ENCODE assay signal across 26 mouse cellular contexts in the genomic region with DNA sequence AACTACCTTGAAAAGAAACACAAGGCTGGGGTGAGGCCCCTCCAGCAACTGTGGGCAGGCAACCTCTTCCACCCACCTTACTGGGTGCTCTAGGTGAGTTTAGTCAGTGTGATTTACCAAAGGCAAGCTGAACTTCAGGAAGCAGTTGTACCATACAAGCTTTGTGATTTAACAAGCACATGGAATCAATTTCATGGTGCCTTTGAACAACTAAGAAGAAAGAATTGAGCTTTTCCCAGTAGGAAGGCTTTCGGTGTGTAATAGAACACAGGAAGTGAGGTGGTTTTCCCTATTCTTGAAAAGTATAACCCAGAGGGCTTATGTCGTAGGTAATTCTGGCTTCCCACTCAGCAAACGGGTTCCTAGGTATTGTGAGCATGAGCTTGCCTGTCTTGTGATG.
DNase-seq lines count a peak whose midpoint lies in the region; ATAC-seq lines count a peak whose summit lies in the region.
"Had no signal": no experiment of that assay in that cellular context is flagged by ENCODE, and none has a peak within 500 bp of the region (broad histone marks: within the 10 kb centered on the region; RNA-seq: fewer than 3 reads in every experiment).

No protein-coding gene starts in this region.

- ATAC-seq in midbrain, embryonic 11.5 days (ENCODE audit: low FRiP score) = no peak
- no peak for ATAC-seq in midbrain, embryonic 13.5 days
- no peak for ATAC-seq in limb, embryonic 12.5 days (ENCODE audit: insufficient number of reproducible peaks, insufficient read depth, low FRiP score, low TSS enrichment, low read depth)
- ATAC-seq: forebrain, embryonic 13.5 days; forebrain, embryonic 16.5 days; hindbrain, postnatal 0 days; intestine, postnatal 0 days; Patski had no signal

- no peak overlapping the region for H3K27ac ChIP-seq in midbrain, embryonic 11.5 days (ENCODE audit: low read depth, low read length)
- no peak overlapping the region for H3K27ac ChIP-seq in midbrain, embryonic 13.5 days
- peak overlapping the region; percentile 69 for H3K27ac ChIP-seq in limb, embryonic 12.5 days
- H3K27ac ChIP-seq: embryonic facial prominence, embryonic 12.5 days; forebrain, embryonic 13.5 days; gastrocnemius, adult 2 months; heart, embryonic 15.5 days; hindbrain, embryonic 14.5 days; hindbrain, postnatal 0 days had no signal

- no peak overlapping the region for H3K9ac ChIP-seq in midbrain, embryonic 11.5 days (ENCODE audit: low read length)
- no peak overlapping the region for H3K9ac ChIP-seq in midbrain, embryonic 13.5 days (replicated peaks)
- H3K9ac ChIP-seq in limb, embryonic 12.5 days (replicated peaks) = no peak overlapping the region
- H3K9ac ChIP-seq: embryonic facial prominence, embryonic 12.5 days; forebrain, embryonic 13.5 days; heart, embryonic 12.5 days; heart, embryonic 15.5 days; hindbrain, embryonic 14.5 days had no signal

- no peak overlapping the region for H3K4me2 ChIP-seq in midbrain, embryonic 11.5 days
- H3K4me2 ChIP-seq in midbrain, embryonic 13.5 days (replicated peaks) = no peak overlapping the region
- H3K4me2 ChIP-seq in limb, embryonic 12.5 days = no peak overlapping the region
- H3K4me2 ChIP-seq: embryonic facial prominence, embryonic 12.5 days; forebrain, embryonic 13.5 days; heart, embryonic 12.5 days; heart, embryonic 15.5 days; hindbrain, embryonic 14.5 days had no signal

- H3K27me3 ChIP-seq in midbrain, embryonic 11.5 days (ENCODE audit: control insufficient read depth, insufficient read depth, low read length) = no peaks in the 10 kb centered on the region
- H3K27me3 ChIP-seq in midbrain, embryonic 13.5 days = no peaks in the 10 kb centered on the region
- no peaks in the 10 kb centered on the region for H3K27me3 ChIP-seq in limb, embryonic 12.5 days
- H3K27me3 ChIP-seq: forebrain, embryonic 13.5 days; heart, embryonic 12.5 days; heart, embryonic 15.5 days; Patski had no signal

- no peaks in the 10 kb centered on the region for H3K36me3 ChIP-seq in midbrain, embryonic 11.5 days (ENCODE audit: control insufficient read depth, insufficient read depth, low read length)
- no peaks in the 10 kb centered on the region for H3K36me3 ChIP-seq in midbrain, embryonic 13.5 days
- H3K36me3 ChIP-seq in limb, embryonic 12.5 days = no peaks in the 10 kb centered on the region
- H3K36me3 ChIP-seq: embryonic facial prominence, embryonic 12.5 days; heart, embryonic 12.5 days; heart, embryonic 15.5 days had no signal

- H3K4me1 ChIP-seq in midbrain, embryonic 11.5 days (ENCODE audit: control insufficient read depth, insufficient read depth, low read length) = no peaks in the 10 kb centered on the region
- H3K4me1 ChIP-seq in midbrain, embryonic 13.5 days (replicated peaks) = no peaks in the 10 kb centered on the region
- peaks cover 15% of the 10 kb centered on the region for H3K4me1 ChIP-seq in limb, embryonic 12.5 days (replicated peaks)

- 49% methylated on average over 3 of the region's 3 CpGs for WGBS in midbrain, embryonic 11.5 days
- 56% methylated on average over 3 of the region's 3 CpGs for WGBS in midbrain, embryonic 13.5 days
- WGBS in limb, embryonic 12.5 days = 16% methylated on average over 3 of the region's 3 CpGs

- H3K9me3 ChIP-seq in midbrain, embryonic 11.5 days (ENCODE audit: control insufficient read depth, low read length) = no peaks in the 10 kb centered on the region
- H3K9me3 ChIP-seq in midbrain, embryonic 13.5 days = no peaks in the 10 kb centered on the region
- no peaks in the 10 kb centered on the region for H3K9me3 ChIP-seq in limb, embryonic 12.5 days
- H3K9me3 ChIP-seq: embryonic facial prominence, embryonic 12.5 days; forebrain, embryonic 13.5 days; heart, embryonic 12.5 days; heart, embryonic 15.5 days had no signal

- DNase-seq in embryo, embryonic 11 days = peak; percentile 34
- no peak for DNase-seq in embryo, embryonic 10 days (ENCODE audit: low spot score)
- peak; percentile 10 for DNase-seq in midbrain, embryonic 11.5 days (ENCODE audit: low spot score, missing footprints)
- DNase-seq in lung, postnatal 10 days = no peak
- DNase-seq: adrenal gland, postnatal 10 days; adrenal gland, postnatal 36 days; cerebellum, adult 18-20 months; cerebellum, adult 9-10 months; cerebellum, postnatal 14 days; gastrocnemius, adult 2 months; gastrocnemius, postnatal 14 days; heart, adult 18-20 months; heart, postnatal 10 days; heart, postnatal 4 days had no signal

- no peak overlapping the region for H3K4me3 ChIP-seq in midbrain, embryonic 11.5 days (ENCODE audit: low read depth, low read length)
- H3K4me3 ChIP-seq in midbrain, embryonic 13.5 days (replicated peaks) = no peak overlapping the region
- H3K4me3 ChIP-seq in limb, embryonic 12.5 days (replicated peaks) = no peak overlapping the region
- H3K4me3 ChIP-seq: embryonic facial prominence, embryonic 12.5 days; erythroblast, embryonic 14.5 days; forebrain, embryonic 13.5 days; gastrocnemius, adult 2 months; heart, embryonic 12.5 days; heart, embryonic 15.5 days had no signal

Comparison
In these comparisons a context has a peak if more than half of its experiments do, and no peak if none do; other contexts are left out.
1. DNase-seq: peak in embryo, embryonic 11 days (single experiment) and midbrain, embryonic 11.5 days (single experiment); none in embryo, embryonic 10 days (single experiment) and lung, postnatal 10 days (single experiment).